Mouse (Mus musculus): ENCODE measurements around the gene Auts2. TPM values are rescaled to one million over a fixed set of nuclear protein-coding genes. Genes with fewer than 3 reads are reported as not detected.

Gene Auts2
- polyA plus RNA-seq, 1 experiment from 2014 or later = 34.5 TPM

DNA sequence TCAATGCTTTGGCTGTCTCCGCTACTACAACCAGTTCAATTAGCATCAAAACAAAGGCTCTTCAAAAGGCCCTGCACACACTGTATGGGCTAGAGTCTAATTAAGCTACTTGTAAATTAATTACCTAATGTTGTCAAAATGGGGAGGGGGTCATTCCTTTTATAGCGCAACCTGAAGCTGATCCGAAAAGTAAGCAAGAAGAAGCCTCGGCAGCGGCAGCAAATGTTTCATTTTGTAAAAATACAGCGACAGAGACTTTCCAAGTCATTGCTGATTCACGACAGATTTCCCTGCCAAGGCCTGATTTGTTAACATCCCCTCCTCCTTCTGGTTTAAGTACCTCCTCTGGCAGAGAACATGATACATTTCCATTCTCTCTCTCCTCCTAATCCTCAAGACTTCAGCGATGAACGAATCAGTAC lies 33.7 kb downstream of the Auts2 start:
- 3% methylated on average over 9 of the region's 9 CpGs for WGBS
- Histone ChIP-seq H3K9me3 (replicated peaks; ENCODE audit: control insufficient read depth, low read length) (no peaks in the 10 kb centered on the region), H3K27me3 (replicated peaks; ENCODE audit: control insufficient read depth, insufficient read depth, low read length) (no peaks in the 10 kb centered on the region), H3K4me3 (ENCODE audit: low read depth, low read length) (0 out of 2 replicates have a peak overlapping the region, but pooled peaks have one; percentile 10), H3K36me3 (ENCODE audit: control insufficient read depth, insufficient read depth, low read length) (no peaks in the 10 kb centered on the region), H3K9ac (ENCODE audit: low read length) (no peak overlapping the region; the same call in 1 of the 2 replicates), H3K27ac (ENCODE audit: low read depth, low read length) (no peak overlapping the region; the same call in 1 of the 2 replicates), H3K4me2 (ENCODE audit: low read length) (peak overlapping the region; percentile 42), H3K4me1 (ENCODE audit: control insufficient read depth, insufficient read depth, low read length) (peaks cover 29% of the 10 kb centered on the region)
- DNase-seq (ENCODE audit: low spot score) = peak; percentile 84
- peak; percentile 77 for ATAC-seq

DNA sequence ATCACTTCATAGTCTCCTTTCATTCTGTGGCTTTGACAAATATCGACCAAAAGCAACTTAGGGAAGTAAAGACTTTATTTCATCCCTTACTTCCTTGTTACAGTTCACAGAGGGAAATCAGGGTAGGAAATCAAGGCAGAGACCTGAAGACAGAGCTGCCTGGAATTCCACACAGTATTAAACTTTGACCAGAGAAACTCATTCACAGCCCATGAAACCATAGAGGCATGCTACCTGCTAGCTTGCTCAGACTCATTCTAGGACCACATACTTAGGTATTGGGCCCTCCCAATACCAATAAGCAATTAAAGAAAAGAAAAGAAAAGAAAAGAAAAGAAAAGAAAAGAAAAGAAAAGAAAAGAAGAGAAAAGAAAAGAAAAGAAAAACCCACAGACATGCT lies 38.3 kb downstream of the Auts2 start:
- H3K9ac ChIP-seq (ENCODE audit: low read length) = no peak overlapping the region
- no peak overlapping the region for H3K27ac ChIP-seq (ENCODE audit: low read depth, low read length)
- H3K4me3 ChIP-seq (ENCODE audit: low read depth, low read length) = no peak overlapping the region
- no peaks in the 10 kb centered on the region for H3K9me3 ChIP-seq (replicated peaks; ENCODE audit: control insufficient read depth, low read length)
- 91% methylated on average over 1 of the region's 1 CpGs for WGBS
- H3K36me3 ChIP-seq (ENCODE audit: control insufficient read depth, insufficient read depth, low read length) = no peaks in the 10 kb centered on the region
- peaks cover 19% of the 10 kb centered on the region for H3K4me1 ChIP-seq (ENCODE audit: control insufficient read depth, insufficient read depth, low read length)
- no peak overlapping the region for H3K4me2 ChIP-seq (ENCODE audit: low read length)
- H3K27me3 ChIP-seq (replicated peaks; ENCODE audit: control insufficient read depth, insufficient read depth, low read length) = no peaks in the 10 kb centered on the region
- DNase-seq (ENCODE audit: low spot score) (no peak), ATAC-seq (no peak)

DNA sequence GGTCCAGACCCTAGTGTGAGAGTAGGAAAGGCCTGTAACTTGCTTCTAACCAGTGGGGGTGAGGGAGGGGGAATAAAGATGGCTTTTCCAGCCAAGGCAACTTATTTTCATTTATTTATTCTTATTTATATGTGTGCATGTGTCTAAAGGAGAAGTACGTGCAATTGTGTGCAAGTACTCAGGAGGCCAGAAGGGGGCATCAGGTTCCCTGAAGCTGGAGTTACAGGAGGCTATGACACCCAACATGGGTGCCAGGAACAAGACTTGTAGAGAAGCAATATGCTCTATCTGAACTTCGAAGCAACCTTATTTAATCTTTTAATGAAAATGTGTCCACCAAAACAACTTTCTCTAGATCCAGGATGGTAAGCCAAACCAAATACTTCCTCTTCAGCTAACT lies 39.7 kb downstream of the Auts2 start:
- no peak overlapping the region for H3K9ac ChIP-seq (ENCODE audit: low read length)
- H3K4me1 ChIP-seq (ENCODE audit: control insufficient read depth, insufficient read depth, low read length) = peaks cover 11% of the 10 kb centered on the region
- H3K27ac ChIP-seq (ENCODE audit: low read depth, low read length) = no peak overlapping the region
- H3K36me3 ChIP-seq (ENCODE audit: control insufficient read depth, insufficient read depth, low read length) = no peaks in the 10 kb centered on the region
- DNase-seq (ENCODE audit: low spot score) = no peak
- no peak overlapping the region for H3K4me2 ChIP-seq (ENCODE audit: low read length)
- 96% methylated on average over 2 of the region's 2 CpGs for WGBS
- no peaks in the 10 kb centered on the region for H3K27me3 ChIP-seq (replicated peaks; ENCODE audit: control insufficient read depth, insufficient read depth, low read length)
- H3K9me3 ChIP-seq (replicated peaks; ENCODE audit: control insufficient read depth, low read length) = no peaks in the 10 kb centered on the region
- ATAC-seq = no peak
- no peak overlapping the region for H3K4me3 ChIP-seq (ENCODE audit: low read depth, low read length)

GRCm38 (mm10) chr5:132502036-132502435 lies 41.1 kb downstream of the Auts2 start:
- Histone ChIP-seq H3K4me3 (ENCODE audit: low read depth, low read length) (no peak overlapping the region), H3K27ac (ENCODE audit: low read depth, low read length) (no peak overlapping the region), H3K9me3 (replicated peaks; ENCODE audit: control insufficient read depth, low read length) (no peaks in the 10 kb centered on the region), H3K4me2 (ENCODE audit: low read length) (no peak overlapping the region), H3K36me3 (ENCODE audit: control insufficient read depth, insufficient read depth, low read length) (no peaks in the 10 kb centered on the region), H3K4me1 (ENCODE audit: control insufficient read depth, insufficient read depth, low read length) (peaks cover 11% of the 10 kb centered on the region), H3K9ac (ENCODE audit: low read length) (no peak overlapping the region), H3K27me3 (replicated peaks; ENCODE audit: control insufficient read depth, insufficient read depth, low read length) (no peaks in the 10 kb centered on the region)
- DNase-seq (ENCODE audit: low spot score) (no peak), ATAC-seq (no peak)
- 12% methylated on average over 5 of the region's 5 CpGs for WGBS

DNA sequence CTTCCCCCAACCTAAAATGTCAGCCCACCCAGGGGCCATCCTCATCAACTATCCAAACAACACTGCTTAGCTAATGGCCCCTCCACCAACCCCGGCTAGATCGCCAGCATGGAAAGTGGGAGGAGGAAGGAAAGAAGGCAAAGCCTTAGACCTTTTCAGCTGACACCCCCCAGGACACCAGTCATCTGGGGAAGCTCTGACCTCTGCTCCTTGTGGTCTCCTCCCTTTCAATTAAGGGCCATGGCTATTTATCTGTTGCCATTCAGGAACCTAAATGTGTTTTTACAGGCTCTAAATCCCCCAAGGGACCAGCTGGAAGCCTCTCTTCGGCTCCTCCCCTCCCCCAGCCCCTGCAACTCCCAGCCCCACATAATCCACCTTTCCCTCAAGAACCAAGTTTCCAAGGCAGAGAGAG lies 42.3 kb downstream of the Auts2 start:
- no peaks in the 10 kb centered on the region for H3K36me3 ChIP-seq (ENCODE audit: control insufficient read depth, insufficient read depth, low read length)
- H3K4me3 ChIP-seq (ENCODE audit: low read depth, low read length) = no peak overlapping the region
- DNase-seq (ENCODE audit: low spot score) (no peak), ATAC-seq (no peak)
- no peak overlapping the region for H3K4me2 ChIP-seq (ENCODE audit: low read length)
- H3K27me3 ChIP-seq (replicated peaks; ENCODE audit: control insufficient read depth, insufficient read depth, low read length) = no peaks in the 10 kb centered on the region
- no peaks in the 10 kb centered on the region for H3K9me3 ChIP-seq (replicated peaks; ENCODE audit: control insufficient read depth, low read length)
- H3K4me1 ChIP-seq (ENCODE audit: control insufficient read depth, insufficient read depth, low read length) = peaks cover 11% of the 10 kb centered on the region
- WGBS = 12% methylated on average over 3 of the region's 3 CpGs
- H3K27ac ChIP-seq (ENCODE audit: low read depth, low read length) = no peak overlapping the region
- no peak overlapping the region for H3K9ac ChIP-seq (ENCODE audit: low read length)

GRCm38 (mm10) chr5:132498896-132499295 lies 44.2 kb downstream of the Auts2 start:
- no peaks in the 10 kb centered on the region for H3K36me3 ChIP-seq (ENCODE audit: control insufficient read depth, insufficient read depth, low read length)
- no peak overlapping the region for H3K4me2 ChIP-seq (ENCODE audit: low read length)
- no peak overlapping the region for H3K9ac ChIP-seq (ENCODE audit: low read length)
- H3K9me3 ChIP-seq (replicated peaks; ENCODE audit: control insufficient read depth, low read length) = no peaks in the 10 kb centered on the region
- H3K27ac ChIP-seq (ENCODE audit: low read depth, low read length) = no peak overlapping the region
- no peak overlapping the region for H3K4me3 ChIP-seq (ENCODE audit: low read depth, low read length)
- no peak for ATAC-seq
- 64% methylated on average over 2 of the region's 2 CpGs for WGBS
- H3K27me3 ChIP-seq (replicated peaks; ENCODE audit: control insufficient read depth, insufficient read depth, low read length) = no peaks in the 10 kb centered on the region
- DNase-seq (ENCODE audit: low spot score) = no peak
- H3K4me1 ChIP-seq (ENCODE audit: control insufficient read depth, insufficient read depth, low read length) = peaks cover 11% of the 10 kb centered on the region

GRCm38 (mm10) chr5:132498045-132498444 lies 45.1 kb downstream of the Auts2 start:
- Histone ChIP-seq H3K36me3 (ENCODE audit: control insufficient read depth, insufficient read depth, low read length) (no peaks in the 10 kb centered on the region), H3K9ac (ENCODE audit: low read length) (no peak overlapping the region), H3K4me1 (ENCODE audit: control insufficient read depth, insufficient read depth, low read length) (peaks cover 11% of the 10 kb centered on the region), H3K27ac (ENCODE audit: low read depth, low read length) (no peak overlapping the region), H3K4me2 (ENCODE audit: low read length) (no peak overlapping the region), H3K9me3 (replicated peaks; ENCODE audit: control insufficient read depth, low read length) (no peaks in the 10 kb centered on the region), H3K4me3 (ENCODE audit: low read depth, low read length) (no peak overlapping the region), H3K27me3 (replicated peaks; ENCODE audit: control insufficient read depth, insufficient read depth, low read length) (no peaks in the 10 kb centered on the region)
- ATAC-seq (no peak), DNase-seq (ENCODE audit: low spot score) (no peak)
- WGBS = 73% methylated on average over 5 of the region's 5 CpGs

- DNase-seq (ENCODE audit: low spot score) = no peak
- no peak overlapping the region for H3K4me2 ChIP-seq (ENCODE audit: low read length)
- 89% methylated on average over 1 of the region's 1 CpGs for WGBS
- no peak overlapping the region for H3K27ac ChIP-seq (ENCODE audit: low read depth, low read length)
- no peak overlapping the region for H3K4me3 ChIP-seq (ENCODE audit: low read depth, low read length)
- no peaks in the 10 kb centered on the region for H3K36me3 ChIP-seq (ENCODE audit: control insufficient read depth, insufficient read depth, low read length)
- no peaks in the 10 kb centered on the region for H3K27me3 ChIP-seq (replicated peaks; ENCODE audit: control insufficient read depth, insufficient read depth, low read length)
- no peak overlapping the region for H3K9ac ChIP-seq (ENCODE audit: low read length)
- no peak for ATAC-seq
- peaks cover 23% of the 10 kb centered on the region for H3K4me1 ChIP-seq (ENCODE audit: control insufficient read depth, insufficient read depth, low read length)
- no peaks in the 10 kb centered on the region for H3K9me3 ChIP-seq (replicated peaks; ENCODE audit: control insufficient read depth, low read length)
Observed at GRCm38 (mm10) chr5:132492793-132493192, 50.4 kb downstream of the Auts2 start.

GRCm38 (mm10) chr5:132492040-132492439 lies 51.1 kb downstream of the Auts2 start:
- H3K9me3 ChIP-seq (replicated peaks; ENCODE audit: control insufficient read depth, low read length) = no peaks in the 10 kb centered on the region
- no peaks in the 10 kb centered on the region for H3K36me3 ChIP-seq (ENCODE audit: control insufficient read depth, insufficient read depth, low read length)
- no peak overlapping the region for H3K27ac ChIP-seq (ENCODE audit: low read depth, low read length)
- no peaks in the 10 kb centered on the region for H3K27me3 ChIP-seq (replicated peaks; ENCODE audit: control insufficient read depth, insufficient read depth, low read length)
- H3K4me2 ChIP-seq (ENCODE audit: low read length) = no peak overlapping the region
- H3K4me3 ChIP-seq (ENCODE audit: low read depth, low read length) = no peak overlapping the region
- no peak overlapping the region for H3K9ac ChIP-seq (ENCODE audit: low read length)
- ATAC-seq = no peak
- DNase-seq (ENCODE audit: low spot score) = no peak
- peaks cover 27% of the 10 kb centered on the region for H3K4me1 ChIP-seq (ENCODE audit: control insufficient read depth, insufficient read depth, low read length)
